Mouse (Mus musculus): Measurements from ENCODE around the gene Slco4a1.

DNA sequence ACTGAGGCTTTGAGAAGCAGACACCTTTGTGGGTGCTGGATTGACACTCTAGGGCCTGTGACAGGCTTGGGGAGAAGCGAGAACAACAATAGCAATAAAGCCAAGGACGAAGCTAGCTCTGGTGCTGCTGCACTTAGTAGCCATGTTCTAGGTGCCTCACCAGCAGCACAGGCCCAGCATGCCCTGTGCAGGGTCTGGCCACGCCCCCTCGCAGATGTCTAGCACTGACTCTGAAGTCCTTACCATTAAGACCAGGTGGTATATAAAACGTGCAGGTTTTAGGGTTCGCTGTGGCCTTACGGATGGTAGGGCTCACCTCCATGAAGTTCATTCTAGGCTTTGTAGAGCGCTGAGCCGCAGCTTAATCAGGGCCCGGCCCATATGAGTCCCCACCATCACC, 23.3 kb upstream of the Slco4a1 start:
- TF ChIP-seq CTCF (IDR thresholded peaks at IDR 0.05; ENCODE audit: borderline replicate concordance, insufficient read depth, low read depth, low read length) = no peak
- TF ChIP-seq POLR2A (IDR thresholded peaks at IDR 0.05; ENCODE audit: borderline replicate concordance, insufficient read depth, low read length) = no peak
